ENCODE assay signal across 12 mouse cellular contexts in genomic region chr10:60354881-60355677, GRCm38 (mm10). TPM values are rescaled to one million over a fixed set of nuclear protein-coding genes. Genes with fewer than 3 reads are reported as not detected.
DNase-seq lines count a peak whose midpoint lies in the region; ATAC-seq lines count a peak whose summit lies in the region.
"Had no signal": no experiment of that assay in that cellular context is flagged by ENCODE, and none has a peak within 500 bp of the region (broad histone marks: within the 10 kb centered on the region; RNA-seq: fewer than 3 reads in every experiment).

No protein-coding gene starts in this region.

- H3K9ac ChIP-seq in forebrain, embryonic 15.5 days (replicated peaks), result no peak overlapping the region
- no peak overlapping the region for H3K9ac ChIP-seq in intestine, embryonic 16.5 days (ENCODE audit: low read depth, low read length)
- H3K9ac ChIP-seq: hindbrain, embryonic 12.5 days; midbrain, embryonic 12.5 days had no signal

- no peak for DNase-seq in forebrain, embryonic 10.5 days (ENCODE audit: extremely low spot score, low spot score)
- DNase-seq in 3134 (ENCODE audit: extremely low read depth, insufficient read length, low spot score), result peak; percentile 83
- no peak for DNase-seq in c-Kit-positive CD71-positive TER-119-positive erythroid progenitor cells, embryonic 14.5 days (ENCODE audit: low spot score)
- DNase-seq in right cerebral cortex, postnatal 10 days (ENCODE audit: low spot score in 2 of 2), result no peak
- DNase-seq in testis, postnatal 14 days (ENCODE audit: low spot score), result no peak
- DNase-seq: kidney, postnatal 14 days had no signal

- WGBS in forebrain, embryonic 10.5 days, result 80% methylated on average over 11 of the region's 11 CpGs
- whole genome bisulfite sequencing in forebrain, embryonic 15.5 days, result 73% methylated on average over 11 of the region's 11 CpGs
- WGBS in intestine, embryonic 16.5 days, result 55% methylated on average over 11 of the region's 11 CpGs

- no peak overlapping the region for H3K4me2 ChIP-seq in forebrain, embryonic 15.5 days (replicated peaks)
- no peak overlapping the region for H3K4me2 ChIP-seq in intestine, embryonic 16.5 days (ENCODE audit: low read depth, low read length)
- H3K4me2 ChIP-seq: hindbrain, embryonic 12.5 days; midbrain, embryonic 12.5 days had no signal

- no peaks in the 10 kb centered on the region for H3K36me3 ChIP-seq in forebrain, embryonic 10.5 days (replicated peaks)
- H3K36me3 ChIP-seq in forebrain, embryonic 15.5 days, result no peaks in the 10 kb centered on the region
- 0 out of 2 replicates have a peak, but pooled peaks cover 2% of the 10 kb centered on the region for H3K36me3 ChIP-seq in intestine, embryonic 16.5 days (ENCODE audit: control insufficient read depth, insufficient read depth, low read length)
- H3K36me3 ChIP-seq: hindbrain, embryonic 12.5 days; midbrain, embryonic 12.5 days had no signal

- H3K27ac ChIP-seq in forebrain, embryonic 10.5 days, result 0 out of 2 replicates have a peak overlapping the region, but pooled peaks have one; percentile 44
- no peak overlapping the region for H3K27ac ChIP-seq in forebrain, embryonic 15.5 days (replicated peaks)
- peak overlapping the region; percentile 31 for H3K27ac ChIP-seq in brown adipose tissue, adult 24 weeks (replicated peaks; ENCODE audit: low read depth, low read length)
- peak overlapping the region; percentile 61 for H3K27ac ChIP-seq in intestine, embryonic 16.5 days (ENCODE audit: low read length)
- H3K27ac ChIP-seq: hindbrain, embryonic 12.5 days; midbrain, embryonic 12.5 days had no signal

- no peaks in the 10 kb centered on the region for H3K9me3 ChIP-seq in forebrain, embryonic 10.5 days
- H3K9me3 ChIP-seq in forebrain, embryonic 15.5 days, result no peaks in the 10 kb centered on the region
- H3K9me3 ChIP-seq in intestine, embryonic 16.5 days (ENCODE audit: control insufficient read depth, low read length), result no peaks in the 10 kb centered on the region
- H3K9me3 ChIP-seq: hindbrain, embryonic 12.5 days; midbrain, embryonic 12.5 days had no signal

- H3K4me1 ChIP-seq in forebrain, embryonic 10.5 days, result peaks cover 57% of the 10 kb centered on the region
- H3K4me1 ChIP-seq in forebrain, embryonic 15.5 days, result peaks cover 10% of the 10 kb centered on the region
- H3K4me1 ChIP-seq in brown adipose tissue, adult 24 weeks (ENCODE audit: control insufficient read depth, insufficient read depth, insufficient read length, low read length), result peaks cover 44% of the 10 kb centered on the region
- H3K4me1 ChIP-seq in intestine, embryonic 16.5 days (ENCODE audit: control insufficient read depth, insufficient read depth, low read length), result peaks cover 24% of the 10 kb centered on the region

- no peaks in the 10 kb centered on the region for H3K27me3 ChIP-seq in forebrain, embryonic 10.5 days (ENCODE audit: poor library complexity, severe bottlenecking)
- no peaks in the 10 kb centered on the region for H3K27me3 ChIP-seq in forebrain, embryonic 15.5 days
- no peaks in the 10 kb centered on the region for H3K27me3 ChIP-seq in intestine, embryonic 16.5 days (replicated peaks; ENCODE audit: control insufficient read depth, insufficient read depth, low read length)
- H3K27me3 ChIP-seq: hindbrain, embryonic 12.5 days; midbrain, embryonic 12.5 days had no signal

- ATAC-seq in forebrain, embryonic 15.5 days (replicated peaks), result no peak
- ATAC-seq in intestine, embryonic 16.5 days, result no peak

- no peak overlapping the region for H3K4me3 ChIP-seq in forebrain, embryonic 10.5 days
- H3K4me3 ChIP-seq in forebrain, embryonic 15.5 days, result no peak overlapping the region
- H3K4me3 ChIP-seq in brown adipose tissue, adult 24 weeks (ENCODE audit: insufficient read depth, low read depth, low read length), result no peak overlapping the region
- no peak overlapping the region for H3K4me3 ChIP-seq in intestine, embryonic 16.5 days (ENCODE audit: low read length)
- H3K4me3 ChIP-seq: erythroblast, embryonic 14.5 days; hindbrain, embryonic 12.5 days; midbrain, embryonic 12.5 days had no signal

RNA-seq across cellular contexts. Expression of gene Vsir, which starts 8.4 kb away (rescaled TPM):
- polyA plus RNA-seq in forebrain, embryonic 10.5 days (2016; fragmentation: Nextera tagmentation; extraction: Ambion mirVana), result 1.2 and 1.4 TPM in 2 replicates
- polyA plus RNA-seq in forebrain, embryonic 15.5 days (2015; fragmentation: Nextera tagmentation; extraction: Ambion mirVana), result 1.4 and 2.4 TPM in 2 replicates
- polyA plus RNA-seq in brown adipose tissue, adult 24 weeks (2012; ENCODE audit: insufficient read depth, insufficient read length, missing spikeins), result 14.7 and 16.0 TPM in 2 replicates
- 10.3 and 11.2 TPM in 2 replicates for polyA plus RNA-seq in intestine, embryonic 16.5 days (2015; fragmentation: Nextera tagmentation; extraction: Ambion mirVana)

RNA-seq across cellular contexts. Expression of gene Gm17455, which starts 44.4 kb away (rescaled TPM):
- 0.93 and 1.9 TPM in 2 replicates for polyA plus RNA-seq in forebrain, embryonic 10.5 days (2016; fragmentation: Nextera tagmentation; extraction: Ambion mirVana)
- polyA plus RNA-seq in forebrain, embryonic 15.5 days (2015; fragmentation: Nextera tagmentation; extraction: Ambion mirVana), result 4.9 and 6.9 TPM in 2 replicates
- polyA plus RNA-seq in brown adipose tissue, adult 24 weeks (2012; ENCODE audit: insufficient read depth, insufficient read length, missing spikeins), result not detected in 2 replicates
- polyA plus RNA-seq in intestine, embryonic 16.5 days (2015; fragmentation: Nextera tagmentation; extraction: Ambion mirVana), result 0.72 and 1.0 TPM in 2 replicates
- polyA plus RNA-seq: erythroblast, embryonic 14.5 days had no signal
